Mouse (Mus musculus) fibroblast of lung, adult 2 months (primary cell): ENCODE data around the gene Bak1.
"Not testable (repeated sequence)": the region's sequence is repeated elsewhere in the genome, so short reads cannot be mapped to it uniquely, and the experiment has no call there.

ENCODE experiments used
- DNase-seq: peaks from one replicate; pipeline ENCODE4 v3.0.0-alpha.2; 2011; ENCODE audit warnings: low read depth

Bak1 gene

GRCm38 (mm10) chr17:26979426-26979825 is 49.4 kb downstream of the Bak1 start:
- DNase-seq, result no peak

GRCm38 (mm10) chr17:26977354-26977753 is 51.5 kb downstream of the Bak1 start:
- not testable (repeated sequence) for DNase-seq

- no peak for DNase-seq
Measured at GRCm38 (mm10) chr17:26975415-26975814, 53.4 kb downstream of the Bak1 start.

GRCm38 (mm10) chr17:26974547-26974946 is 54.3 kb downstream of the Bak1 start:
- no peak for DNase-seq

- peak; percentile 89 for DNase-seq
Measured at GRCm38 (mm10) chr17:26972703-26973574, 55.9 kb downstream of the Bak1 start, which contains the start of gene Zbtb9. Gene Zbtb9 (plus strand): TSS chr17:26973167.

- no peak for DNase-seq
Measured at GRCm38 (mm10) chr17:26972107-26972506, 56.7 kb downstream of the Bak1 start.

- no peak for DNase-seq
Measured at GRCm38 (mm10) chr17:26971247-26971905, 57.4 kb downstream of the Bak1 start.

- DNase-seq, result no peak
Measured at GRCm38 (mm10) chr17:26970221-26970620, 58.6 kb downstream of the Bak1 start.
